Mouse (Mus musculus) neural tube, embryonic 14.5 days (tissue): ENCODE measurements at regions not wholly inside any gene's neighbourhood (a gene's known extent, or its start where the extent isn't known, plus 50 kb on each side); places are given as distances from the start of the nearest gene placed in this dataset.
A peak's percentile ranks its signal among the peaks of the same experiment; 100 is the strongest.

Experiments used
- ATAC-seq: fragments of 200-750 bp; cut with Nextera tagmentation; 2 replicates; pipeline ENCODE4 v1.8.0; 2017; ENCODE audit warnings: low read depth, mild to moderate bottlenecking, moderate TSS enrichment, moderate library complexity
- H3K27ac ChIP-seq: fragments of 300-500 bp; sonication (generic); 2 replicates; pipeline ENCODE4 v1.5.1; 2014; ENCODE audit warnings: low read depth, mild to moderate bottlenecking, control low read depth, low read length, moderate library complexity, mixed read lengths
- H3K27me3 ChIP-seq: fragments of 300-500 bp; sonication (generic); 2 replicates; pipeline ENCODE4 v1.6.1; 2014; ENCODE audit warnings: low read length; ENCODE audit not compliant: control insufficient read depth, insufficient read depth
- H3K36me3 ChIP-seq: fragments of 300-500 bp; sonication (generic); 2 replicates; pipeline ENCODE4 v1.6.1; 2014; ENCODE audit warnings: low read length, mixed read lengths; ENCODE audit not compliant: control insufficient read depth, insufficient read depth
- H3K4me1 ChIP-seq: fragments of 300-500 bp; sonication (generic); 2 replicates; pipeline ENCODE4 v1.6.1; 2014; ENCODE audit warnings: low read length; ENCODE audit not compliant: control insufficient read depth, insufficient read depth
- H3K4me2 ChIP-seq: fragments of 300-500 bp; sonication (generic); 2 replicates; pipeline ENCODE4 v1.6.1; 2014; ENCODE audit warnings: mild to moderate bottlenecking, low read depth, low read length, control low read depth
- H3K4me3 ChIP-seq: fragments of 300-500 bp; sonication (generic); 2 replicates; pipeline ENCODE4 v1.5.1; 2014; ENCODE audit warnings: low read depth, low read length, control low read depth, mixed read lengths
- H3K9ac ChIP-seq: fragments of 300-500 bp; sonication (generic); replicated peaks from 2 replicates; pipeline ENCODE4 v1.6.1; 2014; ENCODE audit warnings: low read depth, mild to moderate bottlenecking, control low read depth, low read length, mixed read lengths
- H3K9me3 ChIP-seq: fragments of 300-500 bp; sonication (generic); 2 replicates; pipeline ENCODE4 v1.6.1; 2016; ENCODE audit warnings: low read length; ENCODE audit not compliant: control insufficient read depth
- WGBS: fragments of 180-500 bp; shearing (Covaris S2); extraction: QIAGEN DNeasy Blood & Tissue Kit; methylation state at CpG from one replicate; pipeline ENCODE4 v1.1.7; 2014; 5-methylcytosine and 5-hydroxymethylcytosine counted together

DNA sequence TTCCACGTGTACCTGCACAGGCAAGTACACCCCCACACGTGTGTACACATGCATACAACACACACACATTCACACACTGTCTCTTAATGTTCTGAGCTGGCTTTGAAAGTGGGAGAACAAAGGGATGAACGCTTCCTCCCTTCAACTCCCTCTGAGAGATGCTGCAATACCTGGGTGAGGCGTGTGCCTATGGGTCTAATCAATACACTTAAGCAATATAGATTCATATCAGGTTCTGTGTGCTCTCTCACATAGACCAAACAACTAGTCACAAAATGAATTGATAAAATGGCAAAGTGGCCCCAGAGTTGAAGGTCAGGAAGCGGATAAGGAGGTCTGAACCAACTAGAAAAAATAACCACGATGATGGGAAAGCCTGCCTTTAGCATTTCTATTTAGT is 116.1 kb upstream of the Plcz1 start:
- no peaks in the 10 kb centered on the region for H3K36me3 ChIP-seq
- H3K9me3 ChIP-seq = no peaks in the 10 kb centered on the region
- H3K4me3 ChIP-seq = no peak overlapping the region
- H3K4me2 ChIP-seq = no peak overlapping the region
- 90% methylated on average over 6 of the region's 6 CpGs for WGBS
- H3K27ac ChIP-seq = no peak overlapping the region
- no peaks in the 10 kb centered on the region for H3K4me1 ChIP-seq
- H3K9ac ChIP-seq = no peak overlapping the region
- no peaks in the 10 kb centered on the region for H3K27me3 ChIP-seq
- no peak for ATAC-seq

DNA sequence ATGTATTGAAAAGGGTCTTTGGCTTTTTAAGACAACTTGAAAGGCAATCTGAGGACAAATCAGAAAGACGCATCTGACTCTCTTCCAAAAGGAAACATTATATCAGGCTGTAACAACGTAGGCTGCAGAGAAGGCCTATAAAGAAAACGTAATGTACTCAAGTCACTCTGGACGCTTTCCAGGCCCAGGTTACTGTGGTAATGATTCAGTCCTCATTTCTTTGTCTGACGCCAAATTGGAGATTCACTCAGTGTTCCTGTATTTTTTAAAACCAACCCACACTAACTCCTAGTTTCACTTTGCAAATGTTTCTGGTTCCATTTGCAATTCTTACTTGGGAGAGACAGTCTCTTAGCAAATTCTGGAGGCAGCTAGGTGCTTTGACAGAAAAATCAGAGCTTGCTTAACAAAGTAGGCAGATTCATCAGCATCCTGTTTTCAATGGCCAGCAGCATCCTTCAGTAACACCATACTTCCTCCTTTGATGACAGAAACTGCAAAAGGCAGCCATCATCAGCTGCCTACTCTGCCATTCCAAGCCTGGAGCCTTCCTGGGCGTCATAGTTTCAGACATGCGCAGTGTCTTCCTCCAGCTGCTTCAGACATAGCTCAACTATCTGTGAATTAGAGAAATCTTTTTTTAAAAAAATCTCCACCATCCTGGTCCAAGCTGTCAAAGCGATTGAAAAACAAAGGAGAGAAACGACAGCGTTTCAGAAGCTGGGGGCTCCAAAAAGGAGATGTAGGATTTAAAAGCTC is 111.3 kb upstream of the Plcz1 start:
- H3K4me1 ChIP-seq = peaks cover 4% of the 10 kb centered on the region; the same call in 1 of the 2 replicates
- ATAC-seq = no peak
- H3K36me3 ChIP-seq = no peaks in the 10 kb centered on the region
- no peak overlapping the region for H3K9ac ChIP-seq
- no peaks in the 10 kb centered on the region for H3K27me3 ChIP-seq
- no peak overlapping the region for H3K27ac ChIP-seq
- WGBS = 71% methylated on average over 10 of the region's 10 CpGs
- no peak overlapping the region for H3K4me2 ChIP-seq
- no peak overlapping the region for H3K4me3 ChIP-seq
- H3K9me3 ChIP-seq = no peaks in the 10 kb centered on the region

DNA sequence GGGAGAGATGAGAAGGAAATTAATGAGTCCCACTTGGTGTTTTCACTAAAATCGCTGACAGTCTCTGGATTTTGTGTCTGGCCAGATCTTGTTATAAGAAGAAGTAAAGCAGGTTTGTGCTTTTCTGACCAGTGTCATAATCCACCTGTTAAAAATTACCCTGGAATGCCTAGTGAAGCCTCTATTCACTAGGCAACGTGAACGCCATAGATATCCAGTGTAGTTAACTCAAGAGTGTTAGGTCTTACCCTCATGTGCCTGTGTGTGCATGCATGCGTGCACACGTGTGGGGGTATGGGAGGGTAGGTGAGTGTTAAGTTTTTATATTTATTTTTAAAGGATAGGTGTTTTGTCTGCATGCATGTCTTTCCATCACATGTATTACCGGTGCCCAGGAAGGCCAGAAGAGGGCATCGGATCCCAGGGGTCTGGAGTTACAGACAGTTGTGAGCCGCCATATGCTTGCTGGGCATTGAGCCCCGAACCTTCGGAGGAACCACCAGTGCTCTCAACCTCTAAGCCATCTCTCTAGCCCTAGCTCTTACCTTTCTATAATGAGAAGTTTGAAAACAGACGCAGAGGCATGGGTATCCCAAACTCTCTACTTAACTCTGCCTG is 107.5 kb upstream of the Plcz1 start:
- Histone ChIP-seq H3K4me3 (no peak overlapping the region), H3K9me3 (no peaks in the 10 kb centered on the region), H3K4me1 (peaks cover 6% of the 10 kb centered on the region; the same call in 1 of the 2 replicates), H3K27ac (no peak overlapping the region), H3K4me2 (no peak overlapping the region), H3K36me3 (no peaks in the 10 kb centered on the region), H3K9ac (no peak overlapping the region), H3K27me3 (no peaks in the 10 kb centered on the region)
- no peak for ATAC-seq
- 88% methylated on average over 11 of the region's 11 CpGs for WGBS

DNA sequence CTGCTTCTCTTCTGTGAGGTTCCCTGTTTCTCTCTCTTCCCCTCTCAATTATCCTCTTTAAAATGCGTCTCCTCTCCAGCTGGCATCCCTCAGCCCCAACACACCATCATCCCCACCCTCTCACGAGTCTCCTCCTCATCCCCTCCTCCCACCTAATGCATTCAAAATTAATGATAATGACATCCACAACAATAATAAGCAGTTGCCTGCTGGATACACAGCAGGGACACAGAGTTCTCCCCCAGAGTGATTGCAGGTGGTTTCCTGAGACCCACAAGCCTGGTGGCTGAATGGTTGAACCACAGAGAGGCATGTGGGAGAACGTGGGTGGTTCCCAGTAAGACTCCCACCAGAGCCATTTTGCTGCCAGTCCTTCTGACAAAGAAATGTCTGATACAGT is 106.9 kb upstream of the Plcz1 start:
- peak; percentile 72 for ATAC-seq
- peaks cover 6% of the 10 kb centered on the region; the same call in 1 of the 2 replicates for H3K4me1 ChIP-seq
- H3K4me2 ChIP-seq = no peak overlapping the region
- H3K36me3 ChIP-seq = no peaks in the 10 kb centered on the region
- no peaks in the 10 kb centered on the region for H3K27me3 ChIP-seq
- WGBS = 18% methylated on average over 3 of the region's 3 CpGs
- no peak overlapping the region for H3K27ac ChIP-seq
- no peak overlapping the region for H3K4me3 ChIP-seq
- no peak overlapping the region for H3K9ac ChIP-seq
- no peaks in the 10 kb centered on the region for H3K9me3 ChIP-seq

DNA sequence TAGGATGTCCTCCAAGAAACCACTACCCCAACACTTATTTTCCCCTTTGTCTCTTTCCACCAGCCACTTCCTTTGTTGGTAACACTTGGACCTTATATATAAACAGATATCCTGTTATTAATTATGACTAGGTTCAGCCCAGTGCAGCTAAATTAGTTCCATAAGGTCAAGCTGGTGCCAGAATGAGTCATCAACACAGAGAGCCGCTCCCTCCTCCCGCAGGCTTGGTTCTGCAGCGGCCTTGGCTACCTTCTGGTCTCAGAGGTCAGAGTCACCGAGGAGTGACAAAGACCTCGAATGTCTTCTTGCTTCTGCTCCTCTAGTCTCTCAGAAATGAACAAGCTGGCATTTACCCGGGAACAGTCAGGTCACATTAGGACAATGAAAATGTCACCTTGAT is 106.5 kb upstream of the Plcz1 start:
- Histone ChIP-seq H3K9ac (no peak overlapping the region), H3K4me2 (no peak overlapping the region), H3K9me3 (no peaks in the 10 kb centered on the region), H3K27ac (no peak overlapping the region), H3K36me3 (no peaks in the 10 kb centered on the region), H3K27me3 (no peaks in the 10 kb centered on the region), H3K4me1 (peaks cover 6% of the 10 kb centered on the region; the same call in 1 of the 2 replicates), H3K4me3 (no peak overlapping the region)
- 70% methylated on average over 6 of the region's 6 CpGs for WGBS
- ATAC-seq = no peak

GRCm38 (mm10) chr6:140133734-140134133 is 92.5 kb upstream of the Plcz1 start:
- Histone ChIP-seq H3K4me1 (no peaks in the 10 kb centered on the region), H3K27me3 (no peaks in the 10 kb centered on the region), H3K36me3 (no peaks in the 10 kb centered on the region), H3K9me3 (no peaks in the 10 kb centered on the region), H3K9ac (no peak overlapping the region), H3K4me3 (no peak overlapping the region), H3K4me2 (no peak overlapping the region), H3K27ac (no peak overlapping the region)
- 77% methylated on average over 8 of the region's 8 CpGs for WGBS
- ATAC-seq = no peak

DNA sequence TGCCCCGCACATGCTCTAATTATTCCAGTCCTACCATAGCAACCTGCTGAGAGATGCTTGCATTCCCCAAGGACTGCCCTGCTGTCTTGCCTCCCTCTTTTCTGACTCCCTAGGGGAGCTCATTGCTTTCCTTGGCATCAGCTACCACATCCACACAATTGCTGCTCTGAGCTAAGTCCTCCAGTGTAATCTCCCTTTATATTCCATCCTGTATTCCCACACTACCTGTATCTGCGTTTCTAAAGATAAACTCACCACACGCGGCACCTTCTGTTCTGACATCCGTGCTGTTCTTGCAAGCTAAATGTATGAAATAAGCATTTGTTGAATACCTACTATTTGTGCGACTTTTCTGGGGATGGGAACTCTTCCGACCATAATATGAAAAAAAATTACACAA is 85.4 kb upstream of the Plcz1 start:
- H3K27ac ChIP-seq = no peak overlapping the region
- H3K27me3 ChIP-seq = no peaks in the 10 kb centered on the region
- no peak for ATAC-seq
- no peaks in the 10 kb centered on the region for H3K4me1 ChIP-seq
- peaks cover 4% of the 10 kb centered on the region; the same call in 1 of the 2 replicates for H3K9me3 ChIP-seq
- WGBS = 90% methylated on average over 7 of the region's 7 CpGs
- H3K9ac ChIP-seq = no peak overlapping the region
- H3K36me3 ChIP-seq = no peaks in the 10 kb centered on the region
- no peak overlapping the region for H3K4me3 ChIP-seq
- no peak overlapping the region for H3K4me2 ChIP-seq

GRCm38 (mm10) chr6:140114024-140114423 is 72.8 kb upstream of the Plcz1 start:
- Histone ChIP-seq H3K9ac (no peak overlapping the region), H3K4me2 (no peak overlapping the region), H3K27me3 (no peaks in the 10 kb centered on the region), H3K27ac (no peak overlapping the region), H3K4me3 (no peak overlapping the region), H3K4me1 (no peaks in the 10 kb centered on the region), H3K36me3 (no peaks in the 10 kb centered on the region), H3K9me3 (no peaks in the 10 kb centered on the region)
- 95% methylated on average over 2 of the region's 2 CpGs for WGBS
- ATAC-seq = no peak

DNA sequence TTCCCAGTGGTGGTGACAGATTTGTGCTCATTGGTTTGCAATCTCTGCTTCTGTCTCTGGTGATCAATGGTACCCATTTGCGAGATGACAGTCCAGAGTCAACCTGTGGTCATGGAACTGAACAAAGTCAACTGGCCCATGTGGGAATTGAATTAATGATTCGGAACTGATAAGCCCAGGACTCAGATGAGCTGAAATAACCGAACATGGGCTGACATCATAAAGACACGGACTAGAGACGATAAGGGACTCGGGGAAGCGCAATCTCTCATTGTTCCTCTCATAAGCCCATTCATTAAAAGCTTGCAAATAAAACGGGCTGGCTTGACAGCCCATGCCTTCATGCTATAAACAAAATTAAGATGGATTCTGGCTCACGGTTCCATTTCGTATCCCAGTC is 70.8 kb upstream of the Plcz1 start:
- WGBS = 56% methylated on average over 10 of the region's 10 CpGs

More for the DNA sequence above, 70.8 kb upstream of the Plcz1 start:
- H3K4me3 ChIP-seq = no peak overlapping the region
- no peaks in the 10 kb centered on the region for H3K27me3 ChIP-seq
- H3K9me3 ChIP-seq = no peaks in the 10 kb centered on the region
- no peak overlapping the region for H3K9ac ChIP-seq
- no peaks in the 10 kb centered on the region for H3K4me1 ChIP-seq
- ATAC-seq = peak; percentile 56; the same call in 1 of the 2 replicates
- H3K36me3 ChIP-seq = no peaks in the 10 kb centered on the region
- no peak overlapping the region for H3K27ac ChIP-seq
- no peak overlapping the region for H3K4me2 ChIP-seq
